Mouse (Mus musculus) monocyte, adult 5-6 weeks (primary cell): ENCODE measurements around the gene Olfr1283. TPM values are rescaled to one million over a fixed set of nuclear protein-coding genes. Genes with fewer than 3 reads are reported as not detected.
"Not testable (repeated sequence)": the region's sequence is repeated elsewhere in the genome, so short reads cannot be mapped to it uniquely, and the experiment has no call there.

Source experiments
- ATAC-seq: fragments of 153-309, 156-312 bp; replicated peaks from 2 replicates; pipeline ENCODE4 v1.8.0; 2017; ENCODE audit warnings: mild to moderate bottlenecking; ENCODE audit not compliant: low TSS enrichment, insufficient number of reproducible peaks, severe bottlenecking, poor library complexity, low FRiP score
- total RNA-seq: library from RNA; stranded (forward); fragments of 200-1000, 200-491, 200-594 nt; gene quantifications from 3 replicates; pipeline ENCODE4 v1.2.3, GENCODE M21; 2017

Olfr1283 gene
- not detected in 3 replicates for total RNA-seq

DNA sequence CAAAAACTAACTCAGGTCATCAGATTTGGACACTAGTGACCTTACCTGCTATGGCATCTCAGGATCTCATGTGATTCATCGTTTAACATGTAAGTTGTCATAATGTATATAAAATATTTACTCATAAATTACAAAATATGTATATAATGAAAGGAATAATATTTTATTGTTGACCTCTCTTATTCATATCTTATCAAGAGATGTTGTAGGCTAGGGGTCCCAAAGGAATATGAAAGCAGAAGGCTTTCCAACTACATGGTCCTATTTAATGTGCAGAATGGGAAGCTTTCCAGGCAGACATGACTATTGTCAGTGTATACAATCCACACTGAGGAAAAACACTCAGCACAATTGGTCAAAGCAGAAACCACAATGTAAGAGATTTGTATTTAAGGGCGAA, at the start of gene Olfr1283:
Gene Olfr1283, plus strand, starts transcription at position 301 of the 400 bp plus-strand sequence.
- no peak for ATAC-seq

DNA sequence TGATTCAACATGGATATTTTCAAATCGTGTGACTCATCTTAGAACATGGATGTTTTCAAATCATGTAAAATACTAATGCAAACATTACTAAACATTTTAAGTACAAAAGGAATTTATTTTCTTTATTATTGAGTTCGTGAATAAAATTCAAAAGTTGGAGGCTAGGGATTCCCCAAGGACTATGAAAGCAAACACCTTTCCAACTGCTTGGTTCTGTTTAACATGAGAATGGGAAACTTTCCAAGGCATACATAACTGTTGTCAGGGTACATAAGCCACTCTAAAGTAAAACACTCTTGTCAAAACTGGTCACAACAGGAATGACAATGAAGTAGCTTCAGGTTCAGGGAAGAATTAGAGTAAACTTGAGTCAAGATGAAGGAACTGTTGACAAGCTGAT, 40.4 kb upstream of the Olfr1283 start, which contains the start of gene Olfr1281:
Gene Olfr1281, plus strand, starts transcription at position 301 of the 400 bp plus-strand sequence.
- ATAC-seq, result no peak

DNA sequence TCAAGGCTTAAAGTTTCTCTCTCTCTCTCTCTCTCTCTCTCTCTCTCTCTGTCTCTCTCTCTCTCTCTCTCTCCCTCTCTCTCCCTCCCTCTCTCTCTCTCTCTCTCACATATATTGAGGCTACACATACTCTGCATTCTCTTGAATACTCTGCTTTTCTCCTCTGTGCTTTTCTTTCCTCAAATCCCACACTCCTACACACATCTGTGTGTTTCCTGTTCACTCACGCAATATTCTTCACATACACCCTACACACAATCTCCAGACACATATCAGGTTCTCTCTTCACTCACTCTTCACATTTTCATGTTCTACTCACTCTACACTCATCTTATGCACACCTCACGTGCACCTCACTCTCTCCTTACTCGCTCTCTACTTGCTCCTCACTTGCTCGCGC, 32.9 kb upstream of the Olfr1283 start:
- ATAC-seq, result not testable (repeated sequence)

DNA sequence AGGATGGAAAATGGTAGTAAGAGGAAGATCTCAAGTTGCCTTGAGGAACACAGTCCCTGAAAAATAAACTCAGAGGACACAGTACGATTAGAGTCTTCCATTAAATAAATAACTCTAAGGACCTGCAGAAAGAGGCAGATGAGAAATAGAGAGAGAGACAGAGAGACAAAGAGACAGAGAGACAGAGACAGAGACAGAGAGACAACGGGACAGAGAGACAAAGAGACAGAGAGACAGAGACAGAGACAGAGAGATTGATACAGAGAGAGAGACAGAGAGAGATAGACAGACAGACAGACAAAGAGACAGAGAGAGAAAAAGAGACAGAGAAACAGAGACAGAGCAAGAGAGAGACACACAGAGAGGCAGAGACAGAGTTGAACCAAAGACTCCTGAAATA, 30.6 kb upstream of the Olfr1283 start, which contains the start of gene Olfr1282:
Gene Olfr1282, minus strand, starts transcription at position 101 of the 400 bp plus-strand sequence.
- ATAC-seq, result no peak

DNA sequence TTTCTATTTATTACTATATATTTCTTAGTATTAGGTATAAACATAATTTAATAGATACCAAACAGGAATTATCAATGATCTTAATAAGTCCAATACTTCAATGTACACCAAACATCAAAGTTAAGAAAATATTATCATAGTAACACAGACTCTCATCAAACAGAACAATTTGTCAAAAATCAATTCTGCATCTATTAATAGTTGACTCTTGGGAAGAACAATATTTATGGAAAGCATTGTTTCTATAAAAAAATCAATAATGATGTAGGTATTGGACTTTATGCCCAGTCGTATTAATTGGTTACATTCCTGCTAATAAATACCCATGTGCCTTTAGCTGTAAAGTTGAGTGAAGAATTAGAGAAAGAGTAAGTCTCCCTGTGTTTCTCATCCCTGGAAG, 8.6 kb downstream of the Olfr1283 start, which contains the start of gene Olfr1284:
Gene Olfr1284, plus strand, starts transcription at position 301 of the 400 bp plus-strand sequence.
- ATAC-seq, result no peak

Other genes starting within 250 kb of the Olfr1283 start
- not detected in 3 replicates for gene Gm15130, start 213.9 kb upstream of the Olfr1283 start, total RNA-seq
- not detected in 3 replicates for gene 4930430A15Rik, start 137.2 kb upstream of the Olfr1283 start, total RNA-seq
- gene Olfr1275, start 131.5 kb upstream of the Olfr1283 start, total RNA-seq, result not detected in 3 replicates
- gene Olfr1276, start 112.3 kb upstream of the Olfr1283 start, total RNA-seq, result not detected in 3 replicates
- gene Olfr1277, start 92.7 kb upstream of the Olfr1283 start, total RNA-seq, result not detected in 3 replicates
- not detected in 3 replicates for gene Olfr1278, start 76.7 kb upstream of the Olfr1283 start, total RNA-seq
- gene Olfr1279, start 66.2 kb upstream of the Olfr1283 start, total RNA-seq, result not detected in 3 replicates
- gene Olfr1280, start 52.8 kb upstream of the Olfr1283 start, total RNA-seq, result not detected in 3 replicates
- not detected in 3 replicates for gene Olfr1281, start 40.3 kb upstream of the Olfr1283 start, total RNA-seq
- not detected in 3 replicates for gene Olfr1282, start 30.7 kb upstream of the Olfr1283 start, total RNA-seq
- gene Olfr1284, start 8.7 kb downstream of the Olfr1283 start, total RNA-seq, result not detected in 3 replicates
- gene Olfr1286, start 56.3 kb downstream of the Olfr1283 start, total RNA-seq, result not detected in 3 replicates
- not detected in 3 replicates for gene Olfr1287, start 82.4 kb downstream of the Olfr1283 start, total RNA-seq
- not detected in 3 replicates for gene Olfr1288, start 107.3 kb downstream of the Olfr1283 start, total RNA-seq
- not detected in 3 replicates for gene Olfr1289, start 114.0 kb downstream of the Olfr1283 start, total RNA-seq
- gene Olfr1290, start 127.0 kb downstream of the Olfr1283 start, total RNA-seq, result not detected in 3 replicates
- not detected in 3 replicates for gene Olfr1291-ps1, start 130.4 kb downstream of the Olfr1283 start, total RNA-seq
- gene Olfr1293-ps, start 158.4 kb downstream of the Olfr1283 start, total RNA-seq, result not detected in 3 replicates
- not detected in 3 replicates for gene Olfr1294, start 173.5 kb downstream of the Olfr1283 start, total RNA-seq
- gene Olfr1295, start 202.9 kb downstream of the Olfr1283 start, total RNA-seq, result not detected in 3 replicates